Mouse (Mus musculus): Measurements from ENCODE around the gene Chst15.

- TF ChIP-seq CTCF (conservative IDR thresholded peaks at IDR 0.05; ENCODE audit: insufficient read depth, insufficient read length, low read depth, low read length): no peak
- no peak for TF ChIP-seq POLR2A (IDR thresholded peaks at IDR 0.05; ENCODE audit: low read depth, low read length)
Measured at GRCm38 (mm10) chr7:132243225-132243624, 73.8 kb downstream of the Chst15 start.

Measured in kidney, adult 2 months (tissue).